Mouse (Mus musculus) olfactory bulb, adult 2 months (tissue): ENCODE data around the gene Syngr1. TPM values are rescaled to one million over a fixed set of nuclear protein-coding genes. Genes with fewer than 3 reads are reported as not detected.

ENCODE experiments used
- H3K27ac ChIP-seq: fragments of 200-500 bp; 2 replicates; pipeline ENCODE4 v1.5.1; 2012; ENCODE audit warnings: low read depth, low read length; ENCODE audit not compliant: insufficient read depth
- H3K4me1 ChIP-seq: fragments of 200-500 bp; 2 replicates; pipeline ENCODE4 v1.6.1; 2012; ENCODE audit warnings: low read length; ENCODE audit not compliant: control insufficient read depth, insufficient read depth
- H3K4me3 ChIP-seq: fragments of 200-500 bp; 2 replicates; pipeline ENCODE4 v1.5.1; 2012; ENCODE audit warnings: mild to moderate bottlenecking, low read depth, low read length, moderate library complexity; ENCODE audit not compliant: insufficient read depth
- CTCF ChIP-seq: fragments of 200-500 bp; IDR thresholded peaks from 2 replicates; pipeline ENCODE4 v1.5.1; 2012; ENCODE audit warnings: low read depth, mild to moderate bottlenecking, low read length, moderate library complexity; ENCODE audit not compliant: insufficient read depth
- POLR2A ChIP-seq: fragments of 200-500 bp; IDR thresholded peaks from 2 replicates; pipeline ENCODE4 v1.6.1; 2012; ENCODE audit warnings: mild to moderate bottlenecking, low read depth, low read length, moderate library complexity; ENCODE audit not compliant: insufficient read depth
- WGBS: fragments of 180-500 bp; shearing (Covaris S2); methylation state at CpG from one replicate; pipeline ENCODE4 v1.1.7; 2018; 5-methylcytosine and 5-hydroxymethylcytosine counted together
- polyA plus RNA-seq: library from polyadenylated mRNA; stranded (reverse); fragments of >200 nt; gene quantifications from 2 replicates; pipeline ENCODE4 v1.2.4, GENCODE M21; 2012; ENCODE audit warnings: low replicate concordance; ENCODE audit not compliant: missing spikeins, insufficient read depth, insufficient read length

Syngr1 gene
- polyA plus RNA-seq, 1 experiment = 72.7 TPM

- TF ChIP-seq POLR2A (no peak), CTCF (no peak)
- no peak overlapping the region for H3K27ac ChIP-seq
- WGBS = 39% methylated on average over 5 of the region's 5 CpGs
Observed at GRCm38 (mm10) chr15:80075733-80076337, 15.3 kb upstream of the Syngr1 start.

GRCm38 (mm10) chr15:80076338-80077136 is 14.6 kb upstream of the Syngr1 start:
- H3K4me3 ChIP-seq = no peak overlapping the region
- TF ChIP-seq POLR2A (no peak), CTCF (peak; percentile 59)
- WGBS = 10% methylated on average over 2 of the region's 2 CpGs
- no peak overlapping the region for H3K27ac ChIP-seq
- peaks cover 23% of the 10 kb centered on the region for H3K4me1 ChIP-seq

More at GRCm38 (mm10) chr15:80075733-80076337, 15.3 kb upstream of the Syngr1 start:
- Histone ChIP-seq H3K4me1 (peaks cover 20% of the 10 kb centered on the region), H3K4me3 (no peak overlapping the region)

GRCm38 (mm10) chr15:80078058-80078814 is 12.9 kb upstream of the Syngr1 start:
- no peak for TF ChIP-seq POLR2A
- TF ChIP-seq CTCF = no peak

GRCm38 (mm10) chr15:80079129-80079668 is 11.9 kb upstream of the Syngr1 start:
- H3K4me3 ChIP-seq = no peak overlapping the region
- TF ChIP-seq POLR2A (no peak), CTCF (no peak)
- H3K4me1 ChIP-seq = peaks cover 17% of the 10 kb centered on the region
- WGBS = 91% methylated on average over 5 of the region's 5 CpGs
- H3K27ac ChIP-seq = no peak overlapping the region

More at GRCm38 (mm10) chr15:80078058-80078814, 12.9 kb upstream of the Syngr1 start:
- Histone ChIP-seq H3K4me3 (no peak overlapping the region), H3K27ac (no peak overlapping the region), H3K4me1 (peaks cover 17% of the 10 kb centered on the region)
- 74% methylated on average over 11 of the region's 11 CpGs for WGBS

DNA sequence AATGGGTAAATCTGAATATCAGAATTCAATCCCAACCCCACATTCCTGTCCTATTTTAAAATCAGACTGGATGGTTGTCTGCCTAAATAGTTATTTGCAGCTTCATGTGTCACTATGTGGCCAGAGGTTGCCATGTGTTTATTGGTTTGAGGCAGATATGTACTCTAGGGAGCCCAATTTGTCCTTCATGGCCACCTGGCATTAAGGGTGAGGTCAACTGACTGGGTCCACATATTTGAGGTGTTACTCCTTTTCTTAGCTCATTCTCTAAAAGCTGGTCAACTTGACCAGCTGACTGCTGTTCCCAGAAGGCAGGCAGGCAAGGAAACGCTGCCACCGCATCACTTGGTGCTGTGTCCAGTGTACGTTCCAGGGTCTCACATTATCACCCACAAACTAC is 11.2 kb upstream of the Syngr1 start:
- H3K4me3 ChIP-seq = no peak overlapping the region
- WGBS = 67% methylated on average over 3 of the region's 3 CpGs
- TF ChIP-seq POLR2A (no peak), CTCF (no peak)
- H3K4me1 ChIP-seq = peaks cover 17% of the 10 kb centered on the region
- no peak overlapping the region for H3K27ac ChIP-seq

- no peak overlapping the region for H3K27ac ChIP-seq
- WGBS = 57% methylated on average over 9 of the region's 9 CpGs
Observed at GRCm38 (mm10) chr15:80080711-80081615, 10.2 kb upstream of the Syngr1 start.

GRCm38 (mm10) chr15:80081801-80082546 is 9.2 kb upstream of the Syngr1 start:
- WGBS = 5% methylated on average over 11 of the region's 11 CpGs
- Histone ChIP-seq H3K4me1 (peaks cover 7% of the 10 kb centered on the region), H3K27ac (no peak overlapping the region), H3K4me3 (peak overlapping the region; percentile 52)
- TF ChIP-seq CTCF = no peak
- TF ChIP-seq POLR2A = no peak

More at GRCm38 (mm10) chr15:80080711-80081615, 10.2 kb upstream of the Syngr1 start:
- H3K4me3 ChIP-seq = no peak overlapping the region
- TF ChIP-seq POLR2A = no peak
- no peak for TF ChIP-seq CTCF
- H3K4me1 ChIP-seq = peaks cover 10% of the 10 kb centered on the region
